ENCODE assay signal across 12 mouse cellular contexts in the genomic region with DNA sequence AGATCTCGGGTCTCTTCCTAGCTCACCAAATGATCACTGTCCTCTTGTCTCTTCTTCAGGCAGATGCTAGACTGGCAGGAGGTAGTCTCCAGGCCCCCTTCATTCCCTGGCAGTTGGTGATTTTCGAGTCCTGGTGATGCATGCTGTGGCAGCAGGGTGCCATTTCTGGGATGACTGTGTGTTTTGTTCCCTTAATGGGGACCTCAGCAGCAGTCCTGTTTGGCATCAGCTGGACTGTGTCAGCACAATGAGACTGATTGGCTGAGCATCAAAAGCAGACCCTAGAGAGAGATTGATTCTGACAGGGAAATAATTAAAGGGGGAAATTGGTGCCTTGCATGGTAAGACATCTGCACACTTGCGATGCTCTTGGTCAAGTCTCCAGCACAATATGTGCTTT. TPM values are rescaled to one million over a fixed set of nuclear protein-coding genes. Genes with fewer than 3 reads are reported as not detected.
A peak's percentile ranks its signal among the peaks of the same experiment; 100 is the strongest.
DNase-seq lines count a peak whose midpoint lies in the region; ATAC-seq lines count a peak whose summit lies in the region.
"Had no signal": no experiment of that assay in that cellular context is flagged by ENCODE, and none has a peak within 500 bp of the region (broad histone marks: within the 10 kb centered on the region; RNA-seq: fewer than 3 reads in every experiment).

No protein-coding gene starts in this region.

- H3K4me2 ChIP-seq in embryonic facial prominence, embryonic 12.5 days (replicated peaks): no peak overlapping the region
- no peak overlapping the region for H3K4me2 ChIP-seq in hindbrain, embryonic 16.5 days (ENCODE audit: low read length)
- no peak overlapping the region for H3K4me2 ChIP-seq in neural tube, embryonic 12.5 days (replicated peaks)
- H3K4me2 ChIP-seq: heart, embryonic 11.5 days; limb, embryonic 15.5 days had no signal

- no peak overlapping the region for H3K9ac ChIP-seq in embryonic facial prominence, embryonic 12.5 days
- no peak overlapping the region for H3K9ac ChIP-seq in hindbrain, embryonic 16.5 days (ENCODE audit: low read depth, low read length)
- no peak overlapping the region for H3K9ac ChIP-seq in neural tube, embryonic 12.5 days
- H3K9ac ChIP-seq: limb, embryonic 15.5 days had no signal

- peak; percentile 11 to 24 for DNase-seq in frontal cortex, postnatal 10 days (ENCODE audit: low spot score in 2 of 2)
- DNase-seq in frontal cortex, adult 2 months (ENCODE audit: extremely low spot score in 1 of 2, low spot score in 1 of 2): no peak
- DNase-seq in lung, postnatal 4 days: no peak
- no peak for DNase-seq in adrenal gland, adult 2 months
- DNase-seq in lung, postnatal 36 days: no peak
- DNase-seq: kidney, adult 8-10 months had no signal

- H3K36me3 ChIP-seq in embryonic facial prominence, embryonic 12.5 days: no peaks in the 10 kb centered on the region
- H3K36me3 ChIP-seq in hindbrain, embryonic 16.5 days (ENCODE audit: control insufficient read depth, insufficient read depth, low read length): no peaks in the 10 kb centered on the region
- no peaks in the 10 kb centered on the region for H3K36me3 ChIP-seq in neural tube, embryonic 12.5 days
- H3K36me3 ChIP-seq: limb, embryonic 15.5 days had no signal

- no peaks in the 10 kb centered on the region for H3K4me1 ChIP-seq in embryonic facial prominence, embryonic 12.5 days
- H3K4me1 ChIP-seq in hindbrain, embryonic 16.5 days (ENCODE audit: control insufficient read depth, insufficient read depth, low read depth, low read length): peaks cover 12% of the 10 kb centered on the region
- no peaks in the 10 kb centered on the region; the same call in none of the 2 replicates for H3K4me1 ChIP-seq in neural tube, embryonic 12.5 days
- H3K4me1 ChIP-seq: limb, embryonic 15.5 days had no signal

- no peaks in the 10 kb centered on the region for H3K9me3 ChIP-seq in embryonic facial prominence, embryonic 12.5 days
- H3K9me3 ChIP-seq in hindbrain, embryonic 16.5 days (ENCODE audit: control insufficient read depth, low read length): no peaks in the 10 kb centered on the region
- no peaks in the 10 kb centered on the region for H3K9me3 ChIP-seq in neural tube, embryonic 12.5 days
- H3K9me3 ChIP-seq: limb, embryonic 15.5 days had no signal

- no peak overlapping the region for H3K4me3 ChIP-seq in embryonic facial prominence, embryonic 12.5 days
- H3K4me3 ChIP-seq in hindbrain, embryonic 16.5 days (ENCODE audit: low read length): no peak overlapping the region
- H3K4me3 ChIP-seq in neural tube, embryonic 12.5 days: no peak overlapping the region
- H3K4me3 ChIP-seq: erythroblast, embryonic 14.5 days; limb, embryonic 15.5 days had no signal

- no peaks in the 10 kb centered on the region for H3K27me3 ChIP-seq in embryonic facial prominence, embryonic 12.5 days
- no peaks in the 10 kb centered on the region for H3K27me3 ChIP-seq in hindbrain, embryonic 16.5 days (replicated peaks; ENCODE audit: control insufficient read depth, insufficient read depth, low read length)
- H3K27me3 ChIP-seq in neural tube, embryonic 12.5 days (replicated peaks): no peaks in the 10 kb centered on the region
- H3K27me3 ChIP-seq: limb, embryonic 15.5 days had no signal

- 53% methylated on average over 3 of the region's 3 CpGs for WGBS in embryonic facial prominence, embryonic 12.5 days
- 16% methylated on average over 3 of the region's 3 CpGs for WGBS in hindbrain, embryonic 16.5 days
- WGBS in neural tube, embryonic 12.5 days: 18% methylated on average over 3 of the region's 3 CpGs

- peak; percentile 73 for ATAC-seq in embryonic facial prominence, embryonic 12.5 days (ENCODE audit: insufficient number of reproducible peaks, insufficient read depth, low FRiP score, low TSS enrichment)
- peak; percentile 93 for ATAC-seq in hindbrain, embryonic 16.5 days
- peak; percentile 95 for ATAC-seq in neural tube, embryonic 12.5 days (ENCODE audit: low FRiP score, low read depth)

- no peak overlapping the region for H3K27ac ChIP-seq in embryonic facial prominence, embryonic 12.5 days
- H3K27ac ChIP-seq in hindbrain, embryonic 16.5 days (ENCODE audit: low read depth, low read length): no peak overlapping the region
- H3K27ac ChIP-seq in neural tube, embryonic 12.5 days: no peak overlapping the region
- H3K27ac ChIP-seq: limb, embryonic 15.5 days had no signal

RNA-seq across cellular contexts. Expression of gene Sorbs2, which starts 50.3 kb away (rescaled TPM):
- polyA plus RNA-seq in frontal cortex, adult 2 months (2012; rRNA removed): 122 and 124 TPM in 2 replicates
- 31.8 and 38.9 TPM in 2 replicates for polyA plus RNA-seq in embryonic facial prominence, embryonic 12.5 days (2016; fragmentation: Nextera tagmentation; extraction: Ambion mirVana)
- 40.8 and 53.1 TPM in 2 replicates for polyA plus RNA-seq in hindbrain, embryonic 16.5 days (2015; fragmentation: Nextera tagmentation; extraction: Ambion mirVana)
- polyA plus RNA-seq in neural tube, embryonic 12.5 days (2016; fragmentation: Nextera tagmentation; extraction: Ambion mirVana): 50.0 and 55.8 TPM in 2 replicates
- 100 to 1,000 TPM; 131 to 138 TPM for total RNA-seq in adrenal gland, adult 2 months (2021)
- polyA plus RNA-seq in adrenal gland, adult 2 months (2012; rRNA removed): 61.1 and 73.9 TPM in 2 replicates

Comparison
In these comparisons a context has a peak if more than half of its experiments do, and no peak if none do; other contexts are left out.
1. DNase-seq: peak in frontal cortex, postnatal 10 days (2 of 2); none in frontal cortex, adult 2 months (0 of 2), lung, postnatal 4 days (0 of 2), adrenal gland, adult 2 months (single experiment) and lung, postnatal 36 days (single experiment).
2. Peak in every context shown above with its lines, with median percentiles within 50 percentile points of each other: ATAC-seq.